Mouse (Mus musculus): Measurements from ENCODE around the gene Pnkd.

DNA sequence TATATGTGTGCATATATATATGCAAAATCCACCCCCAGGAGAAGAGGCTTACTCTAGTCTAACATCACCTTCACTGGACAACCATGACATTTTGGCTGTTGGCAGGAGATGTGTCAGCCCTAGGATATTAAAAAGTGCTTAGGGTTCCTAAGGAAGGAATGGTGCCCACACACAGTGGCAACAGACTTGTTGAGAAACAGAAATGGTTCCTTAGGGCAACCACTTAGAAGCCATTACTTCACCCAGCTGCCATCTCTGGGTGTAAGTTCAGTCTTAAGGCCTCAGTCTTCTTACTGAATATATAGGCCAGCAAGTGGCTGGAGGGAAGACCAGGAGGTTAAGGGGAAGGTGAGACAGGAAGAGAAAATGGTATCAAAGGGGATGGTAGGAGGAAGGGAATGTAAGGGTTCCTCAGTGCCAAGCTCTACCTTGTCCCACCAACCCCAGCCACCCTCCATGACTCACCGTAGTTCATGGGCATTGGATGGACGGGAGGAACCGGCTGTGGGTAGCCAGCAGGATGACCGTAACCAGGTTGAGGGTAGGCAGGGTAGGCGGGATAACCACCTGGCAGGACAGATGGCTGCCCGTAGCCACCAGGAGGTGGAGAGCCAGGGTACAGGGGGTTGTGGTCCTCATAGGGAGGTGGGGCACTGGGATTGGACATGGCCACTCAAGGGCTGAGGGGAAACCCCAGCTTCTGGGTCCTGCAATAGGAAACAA is 10.2 kb downstream of the Pnkd start:
- TF ChIP-seq CTCF (IDR thresholded peaks at IDR 0.05; ENCODE audit: low read depth, low read length): no peak
- no peak for TF ChIP-seq POLR2A (IDR thresholded peaks at IDR 0.05; ENCODE audit: insufficient read depth, low read length)

Data from ES-Bruce4 (cell line).